Mouse (Mus musculus) liver, embryonic 14.5 days (tissue): ENCODE measurements around the gene Osr1.

Experiments used
- CTCF ChIP-seq: IDR thresholded peaks from 2 replicates; pipeline ENCODE4 v1.5.1; 2016; ENCODE audit warnings: antibody characterized with exemption, low read depth, control low read depth
- EP300 ChIP-seq: IDR thresholded peaks from 2 replicates; pipeline ENCODE4 v1.6.1; 2016; ENCODE audit warnings: antibody characterized with exemption, low read depth

DNA sequence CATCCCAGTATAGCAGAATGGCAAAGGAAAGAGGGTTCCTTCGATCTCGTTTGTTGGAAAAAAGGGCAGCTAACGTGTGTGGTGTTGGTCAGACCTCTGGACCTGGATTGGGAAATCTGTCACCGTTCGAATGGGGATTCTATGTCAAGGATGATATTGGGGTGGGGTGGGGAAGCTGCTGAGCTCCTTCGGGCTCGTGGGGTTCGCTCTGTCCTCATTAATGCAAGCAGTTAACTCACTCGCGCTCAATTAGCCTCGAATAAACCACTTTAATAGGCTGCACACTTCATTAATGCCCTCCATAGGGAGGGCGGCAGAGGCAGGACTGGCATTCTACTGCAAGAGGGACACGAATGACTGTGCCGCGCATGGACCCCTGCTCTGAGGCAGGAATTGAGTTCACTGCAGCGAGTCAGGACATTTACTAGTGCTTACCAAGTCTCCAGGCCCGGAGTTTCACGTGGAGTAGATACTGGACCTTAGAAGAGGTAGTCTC, 6.2 kb downstream of the Osr1 start:
- TF ChIP-seq CTCF (no peak), EP300 (no peak)
